Mouse (Mus musculus): ENCODE measurements around the gene Art4. TPM values are rescaled to one million over a fixed set of nuclear protein-coding genes. Genes with fewer than 3 reads are reported as not detected.

The Art4 gene
- total and polyA plus RNA-seq, 3 experiments = 0.34 to 1.0 (median 0.48) TPM

- Histone ChIP-seq H3K4me2 (ENCODE audit: insufficient read depth, low read depth, poor library complexity, severe bottlenecking) (no peak overlapping the region), H3K9ac (ENCODE audit: insufficient read depth, low read depth) (no peak overlapping the region), H3K4me3 (replicated peaks in 1 of 3; ENCODE audit: low read depth in 2 of 3, low read length in 2 of 3, poor library complexity in 1 of 3) (no peak overlapping the region), H3K9me3 (replicated peaks; ENCODE audit: low read length) (no peaks in the 10 kb centered on the region), H3K27ac (ENCODE audit: insufficient read depth, low read depth) (no peak overlapping the region), H3K79me2 (replicated peaks; ENCODE audit: control insufficient read depth, extremely low read depth, insufficient read depth, poor library complexity, severe bottlenecking) (no peaks in the 10 kb centered on the region), H3K27me3 (replicated peaks) (no peaks in the 10 kb centered on the region), H3K4me1 (ENCODE audit: control insufficient read depth in 1 of 2, insufficient read depth in 2 of 2) (peaks cover 0 to 19% of the 10 kb centered on the region in 2 experiments; a peak in 2 of 4 replicates), H3K36me3 (replicated peaks in 1 of 2; ENCODE audit: control insufficient read depth in 1 of 2, insufficient read depth in 1 of 2, low read length in 1 of 2) (peaks cover 0 to 15% of the 10 kb centered on the region in 2 experiments)
- TF ChIP-seq RAD21 (IDR thresholded peaks at IDR 0.05; ENCODE audit: low read depth, low read length) (no peak), ZC3H11A (IDR thresholded peaks at IDR 0.05; ENCODE audit: low read depth, low read length) (no peak), JUND (conservative IDR thresholded peaks at IDR 0.05; ENCODE audit: low read depth, low read length) (no peak), MYC (IDR thresholded peaks at IDR 0.05; ENCODE audit: low read depth, low read length) (no peak), MAFK (IDR thresholded peaks at IDR 0.05; ENCODE audit: insufficient replicate concordance, low read length) (no peak), GABPA (IDR thresholded peaks at IDR 0.05; ENCODE audit: insufficient replicate concordance, low read depth, low read length) (no peak), HCFC1 (IDR thresholded peaks at IDR 0.05; ENCODE audit: low read depth, low read length) (no peak), MAX (IDR thresholded peaks at IDR 0.05; ENCODE audit: low read length) (no peak), JUN (IDR thresholded peaks at IDR 0.05; ENCODE audit: insufficient read depth, low read depth, low read length) (no peak), IRF4 (IDR thresholded peaks at IDR 0.05; ENCODE audit: low read depth, low read length) (no peak)
- dilution Hi-C loops (cut with MboI; ENCODE audit: extremely low pct_ligation_motif_present, extremely low pct_unique_long_range_greater_than_20kb, low sequenced_read_pairs) = no loop called here
- no peak for DNase-seq (ENCODE audit: extremely low read depth)
- in situ Hi-C loops (cut with MboI; ENCODE audit: low pct_ligation_motif_present, low pct_unique_long_range_greater_than_20kb, low sequenced_read_pairs) = no loop called here
These were observed 41.4 kb upstream of the Art4 start for GRCm38 (mm10) chr6:136898954-136899353.

GRCm38 (mm10) chr6:136898222-136898621, 40.7 kb upstream of the Art4 start:
- dilution Hi-C loops (cut with MboI; ENCODE audit: extremely low pct_ligation_motif_present, extremely low pct_unique_long_range_greater_than_20kb, low sequenced_read_pairs) = no loop called here
- Histone ChIP-seq H3K4me3 (replicated peaks in 1 of 3; ENCODE audit: low read depth in 2 of 3, low read length in 2 of 3, poor library complexity in 1 of 3) (no peak overlapping the region), H3K9ac (ENCODE audit: insufficient read depth, low read depth) (no peak overlapping the region), H3K27ac (ENCODE audit: insufficient read depth, low read depth) (no peak overlapping the region), H3K36me3 (replicated peaks in 1 of 2; ENCODE audit: control insufficient read depth in 1 of 2, insufficient read depth in 1 of 2, low read length in 1 of 2) (peaks cover 0 to 9% of the 10 kb centered on the region in 2 experiments), H3K9me3 (replicated peaks; ENCODE audit: low read length) (no peaks in the 10 kb centered on the region), H3K79me2 (replicated peaks; ENCODE audit: control insufficient read depth, extremely low read depth, insufficient read depth, poor library complexity, severe bottlenecking) (no peaks in the 10 kb centered on the region), H3K4me1 (ENCODE audit: control insufficient read depth in 1 of 2, insufficient read depth in 2 of 2) (peaks cover 0 to 19% of the 10 kb centered on the region in 2 experiments; a peak in 2 of 4 replicates), H3K27me3 (replicated peaks) (no peaks in the 10 kb centered on the region), H3K4me2 (ENCODE audit: insufficient read depth, low read depth, poor library complexity, severe bottlenecking) (no peak overlapping the region)
- no peak for TF ChIP-seq ETS1 (conservative IDR thresholded peaks at IDR 0.05; ENCODE audit: low read depth, low read length)
- TF ChIP-seq SIN3A (IDR thresholded peaks at IDR 0.05; ENCODE audit: low read length) = no peak
- TF ChIP-seq CTCF (conservative IDR thresholded peaks at IDR 0.05 in 1 of 2, IDR thresholded peaks at IDR 0.05 in 1 of 2; ENCODE audit: low read depth in 2 of 2, low read length in 2 of 2) = no peak
- no peak for TF ChIP-seq GABPA (IDR thresholded peaks at IDR 0.05; ENCODE audit: insufficient replicate concordance, low read depth, low read length)
- TF ChIP-seq JUN (IDR thresholded peaks at IDR 0.05; ENCODE audit: insufficient read depth, low read depth, low read length) = no peak
- no peak for DNase-seq (ENCODE audit: extremely low read depth)
- in situ Hi-C loops (cut with MboI; ENCODE audit: low pct_ligation_motif_present, low pct_unique_long_range_greater_than_20kb, low sequenced_read_pairs) = no loop called here

- Histone ChIP-seq H3K4me2 (ENCODE audit: insufficient read depth, low read depth, poor library complexity, severe bottlenecking) (no peak overlapping the region), H3K9me3 (replicated peaks; ENCODE audit: low read length) (no peaks in the 10 kb centered on the region), H3K36me3 (replicated peaks in 1 of 2; ENCODE audit: control insufficient read depth in 1 of 2, insufficient read depth in 1 of 2, low read length in 1 of 2) (peaks cover 0 to 9% of the 10 kb centered on the region in 2 experiments), H3K27me3 (replicated peaks) (no peaks in the 10 kb centered on the region), H3K4me1 (ENCODE audit: control insufficient read depth in 1 of 2, insufficient read depth in 2 of 2) (peaks cover 0 to 19% of the 10 kb centered on the region in 2 experiments; a peak in 2 of 4 replicates), H3K27ac (ENCODE audit: insufficient read depth, low read depth) (no peak overlapping the region), H3K79me2 (replicated peaks; ENCODE audit: control insufficient read depth, extremely low read depth, insufficient read depth, poor library complexity, severe bottlenecking) (no peaks in the 10 kb centered on the region), H3K9ac (ENCODE audit: insufficient read depth, low read depth) (no peak overlapping the region), H3K4me3 (replicated peaks in 1 of 3; ENCODE audit: low read depth in 2 of 3, low read length in 2 of 3, poor library complexity in 1 of 3) (no peak overlapping the region)
- dilution Hi-C loops (cut with MboI; ENCODE audit: extremely low pct_ligation_motif_present, extremely low pct_unique_long_range_greater_than_20kb, low sequenced_read_pairs) (no loop called here), in situ Hi-C loops (cut with MboI; ENCODE audit: low pct_ligation_motif_present, low pct_unique_long_range_greater_than_20kb, low sequenced_read_pairs) (no loop called here)
- TF ChIP-seq MAX (IDR thresholded peaks at IDR 0.05; ENCODE audit: low read length) = no peak
- TF ChIP-seq USF1 (IDR thresholded peaks at IDR 0.05; ENCODE audit: low read depth, low read length) = no peak
- no peak for TF ChIP-seq ELF1 (IDR thresholded peaks at IDR 0.05; ENCODE audit: low read depth, low read length)
- TF ChIP-seq E2F4 (IDR thresholded peaks at IDR 0.05; ENCODE audit: insufficient replicate concordance, low read depth, low read length) = no peak
- no peak for TF ChIP-seq TBP (conservative IDR thresholded peaks at IDR 0.05; ENCODE audit: low read depth, low read length)
- TF ChIP-seq SIN3A (IDR thresholded peaks at IDR 0.05; ENCODE audit: low read length) = no peak
- no peak for TF ChIP-seq CTCF (conservative IDR thresholded peaks at IDR 0.05 in 1 of 2, IDR thresholded peaks at IDR 0.05 in 1 of 2; ENCODE audit: low read depth in 2 of 2, low read length in 2 of 2)
- TF ChIP-seq ETS1 (conservative IDR thresholded peaks at IDR 0.05; ENCODE audit: low read depth, low read length) = no peak
- no peak for TF ChIP-seq RCOR1 (conservative IDR thresholded peaks at IDR 0.05; ENCODE audit: low read depth, low read length)
- TF ChIP-seq NELFE (IDR thresholded peaks at IDR 0.05; ENCODE audit: low read depth, low read length) = no peak
- no peak for TF ChIP-seq MYC (IDR thresholded peaks at IDR 0.05; ENCODE audit: low read depth, low read length)
- no peak for TF ChIP-seq ZC3H11A (IDR thresholded peaks at IDR 0.05; ENCODE audit: low read depth, low read length)
- no peak for TF ChIP-seq HCFC1 (IDR thresholded peaks at IDR 0.05; ENCODE audit: low read depth, low read length)
- TF ChIP-seq RAD21 (IDR thresholded peaks at IDR 0.05; ENCODE audit: low read depth, low read length) = no peak
- no peak for TF ChIP-seq PAX5 (IDR thresholded peaks at IDR 0.05; ENCODE audit: low read length)
- no peak for TF ChIP-seq EP300 (IDR thresholded peaks at IDR 0.05; ENCODE audit: low read length)
- TF ChIP-seq SMC3 (IDR thresholded peaks at IDR 0.05; ENCODE audit: low read depth, low read length) = no peak
- TF ChIP-seq GABPA (IDR thresholded peaks at IDR 0.05; ENCODE audit: insufficient replicate concordance, low read depth, low read length) = no peak
- no peak for TF ChIP-seq POLR2AphosphoS2 (IDR thresholded peaks at IDR 0.05; ENCODE audit: low read depth, low read length)
- no peak for TF ChIP-seq MEF2A (IDR thresholded peaks at IDR 0.05; ENCODE audit: borderline replicate concordance, low read depth, low read length)
- DNase-seq (ENCODE audit: extremely low read depth) = no peak
These were observed 40.3 kb upstream of the Art4 start for GRCm38 (mm10) chr6:136897789-136898188.

Data from CH12.LX (cell line).